Comparison of ENCODE assay signal across 11 mouse cellular contexts in the genomic region with DNA sequence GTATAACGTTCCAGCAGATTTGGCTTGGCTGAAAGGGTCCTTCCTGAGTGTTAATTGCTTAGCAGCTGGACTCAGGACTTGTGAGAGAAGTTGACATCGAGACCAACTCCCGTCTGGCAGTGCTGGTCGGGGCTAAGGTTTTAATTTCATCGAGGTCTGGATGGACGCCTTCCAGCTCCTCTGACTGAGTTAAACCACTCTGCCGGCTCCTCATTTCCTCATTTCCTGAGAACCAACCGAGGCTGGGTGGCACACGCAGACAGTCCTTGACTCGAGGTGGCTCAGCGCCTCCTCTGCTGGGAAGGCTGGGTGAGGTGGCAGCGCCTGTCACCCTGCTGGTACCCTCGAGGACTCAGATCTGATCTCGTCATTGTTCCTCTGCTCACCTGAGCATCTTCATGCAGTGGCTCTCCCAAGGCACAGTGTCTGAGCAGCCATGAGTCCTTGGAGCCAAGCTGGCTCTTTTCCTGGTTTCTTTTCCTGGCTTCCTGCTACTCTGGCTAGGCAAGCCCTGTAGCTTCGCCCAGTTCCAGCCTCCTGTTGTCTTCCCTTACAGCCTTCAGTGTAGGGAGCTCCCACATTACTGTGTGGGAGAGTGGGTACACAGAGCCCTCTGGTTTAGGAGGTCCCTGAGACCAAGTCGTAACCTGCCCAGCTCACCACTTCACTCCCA. TPM values are rescaled to one million over a fixed set of nuclear protein-coding genes. Genes with fewer than 3 reads are reported as not detected.
DNase-seq lines count a peak whose midpoint lies in the region; ATAC-seq and TF ChIP-seq lines count a peak whose summit lies in the region.
"Had no signal": no experiment of that assay in that cellular context is flagged by ENCODE, and none has a peak within 500 bp of the region (broad histone marks: within the 10 kb centered on the region; RNA-seq: fewer than 3 reads in every experiment).

No protein-coding gene starts in this region.

- no peak for ATAC-seq in heart, embryonic 11.5 days (replicated peaks; ENCODE audit: insufficient number of reproducible peaks, low FRiP score, low TSS enrichment)
- no peak for ATAC-seq in inflammation-experienced regulatory T-cells, adult 6 months

- no peaks in the 10 kb centered on the region for H3K9me3 ChIP-seq in heart, embryonic 11.5 days (replicated peaks; ENCODE audit: control insufficient read depth, low read length)
- H3K9me3 ChIP-seq: midbrain, embryonic 10.5 days; neural tube, embryonic 12.5 days; stomach, embryonic 15.5 days had no signal

- peak; percentile 45 to 49 for DNase-seq in heart, adult 2 months
- DNase-seq in NIH3T3 (ENCODE audit: low read depth): peak; percentile 41
- DNase-seq in gastrocnemius, adult 2 months: peak; percentile 74
- peak; percentile 28 for DNase-seq in lung, postnatal 10 days
- DNase-seq in adrenal gland, adult 2 months: no peak
- no peak for DNase-seq in ovary, postnatal 14 days (ENCODE audit: low spot score)

- no peaks in the 10 kb centered on the region for H3K27me3 ChIP-seq in heart, adult 2 months (ENCODE audit: control insufficient read depth, insufficient read depth, low read length)
- no peaks in the 10 kb centered on the region for H3K27me3 ChIP-seq in heart, embryonic 11.5 days (ENCODE audit: control insufficient read depth, insufficient read depth, low read length)
- H3K27me3 ChIP-seq: neural tube, embryonic 12.5 days; stomach, embryonic 15.5 days had no signal

- H3K4me1 ChIP-seq in heart, adult 2 months (ENCODE audit: control insufficient read depth, insufficient read depth, low read length): peaks cover 21% of the 10 kb centered on the region
- H3K4me1 ChIP-seq in heart, embryonic 11.5 days (ENCODE audit: control insufficient read depth, insufficient read depth, low read length): peaks cover 6% of the 10 kb centered on the region
- H3K4me1 ChIP-seq: neural tube, embryonic 12.5 days had no signal

- no peak overlapping the region for H3K9ac ChIP-seq in heart, adult 2 months (ENCODE audit: low read depth, low read length)
- no peak overlapping the region for H3K9ac ChIP-seq in heart, embryonic 11.5 days (ENCODE audit: low read depth, low read length)
- H3K9ac ChIP-seq: neural tube, embryonic 12.5 days; stomach, embryonic 15.5 days had no signal

- H3K36me3 ChIP-seq in heart, adult 2 months (ENCODE audit: control insufficient read depth, insufficient read depth, low read length): no peaks in the 10 kb centered on the region; the same call in 1 of the 2 replicates
- no peaks in the 10 kb centered on the region for H3K36me3 ChIP-seq in heart, embryonic 11.5 days (ENCODE audit: control insufficient read depth, insufficient read depth, low read length)
- H3K36me3 ChIP-seq: midbrain, embryonic 10.5 days; neural tube, embryonic 12.5 days; stomach, embryonic 15.5 days had no signal

- intact Hi-C loops in heart, adult 2 months (cut with DNase I): no loop called here
- intact Hi-C loops in gastrocnemius, adult 2 months (cut with DNase I): loop anchor here (2.0 kb wide), 1 partner anchor 20 kb away; no protein-coding TSS in a partner anchor

- H3K79me2 ChIP-seq in heart, adult 2 months (replicated peaks; ENCODE audit: control insufficient read depth, insufficient read depth, low read length): no peaks in the 10 kb centered on the region

- TF ChIP-seq CTCF in heart, adult 2 months (IDR thresholded peaks at IDR 0.05): no peak
- TF ChIP-seq CTCF in gastrocnemius, adult 2 months (IDR thresholded peaks at IDR 0.05): no peak

- no peak overlapping the region for H3K4me3 ChIP-seq in heart, adult 2 months
- H3K4me3 ChIP-seq in heart, embryonic 11.5 days (ENCODE audit: low read depth, low read length): no peak overlapping the region
- 0 out of 2 replicates have a peak overlapping the region, but pooled peaks have one; percentile 12 for H3K4me3 ChIP-seq in gastrocnemius, adult 2 months
- H3K4me3 ChIP-seq: midbrain, embryonic 10.5 days; neural tube, embryonic 12.5 days; stomach, embryonic 15.5 days had no signal

- H3K4me2 ChIP-seq in heart, embryonic 11.5 days: no peak overlapping the region
- H3K4me2 ChIP-seq: neural tube, embryonic 12.5 days; stomach, embryonic 15.5 days had no signal

- 41% methylated on average over 16 of the region's 16 CpGs for WGBS in heart, adult 2 months
- 61% methylated on average over 16 of the region's 16 CpGs for WGBS in heart, embryonic 11.5 days (ENCODE audit: insufficient replicate concordance)

- H3K27ac ChIP-seq in heart, adult 2 months: peak overlapping the region; percentile 48
- H3K27ac ChIP-seq in heart, embryonic 11.5 days (ENCODE audit: low read depth, low read length): no peak overlapping the region
- peak overlapping the region; percentile 74 for H3K27ac ChIP-seq in gastrocnemius, adult 2 months
- H3K27ac ChIP-seq: midbrain, embryonic 10.5 days; neural tube, embryonic 12.5 days; stomach, embryonic 15.5 days had no signal

- TF ChIP-seq POLR2A in heart, adult 2 months (IDR thresholded peaks at IDR 0.05; ENCODE audit: insufficient read depth, low read depth, low read length): no peak

- TF ChIP-seq EP300 in heart, adult 2 months (IDR thresholded peaks at IDR 0.05; ENCODE audit: insufficient read depth, low read depth, low read length): no peak

RNA-seq across cellular contexts. Expression of gene Map3k14, which starts 21.2 kb away (rescaled TPM):
- total RNA-seq in heart, adult 2 months (2021): 1 to 10 TPM; 3.0 to 3.4 TPM
- polyA plus RNA-seq in heart, adult 2 months (2012; rRNA removed): 3.7 and 4.5 TPM in 2 replicates
- 1.4 and 1.7 TPM in 2 replicates for polyA plus RNA-seq in heart, embryonic 11.5 days (2014; fragmentation: Nextera tagmentation; extraction: Ambion mirVana)
- 1 to 10 TPM; 4.1 to 4.2 TPM for total RNA-seq in gastrocnemius, adult 2 months (2021)
- total RNA-seq in adrenal gland, adult 2 months (2021): 1 to 10 TPM; 5.3 to 9.7 TPM
- polyA plus RNA-seq in adrenal gland, adult 2 months (2012; rRNA removed): 12.6 and 18.2 TPM in 2 replicates
- 10 to 100 TPM; 19.9 to 41.4 (median 31.4) TPM for polyA plus RNA-seq in inflammation-experienced regulatory T-cells, adult 6 months (2017; shearing (Covaris generic))

Comparison
In these comparisons a context has a peak if more than half of its experiments do, and no peak if none do; other contexts are left out.
1. DNase-seq: peak in heart, adult 2 months (2 of 2), NIH3T3 (single experiment), gastrocnemius, adult 2 months (single experiment) and lung, postnatal 10 days (single experiment); none in adrenal gland, adult 2 months (single experiment) and ovary, postnatal 14 days (single experiment).